Comparison of ENCODE assay signal across 15 mouse cellular contexts in genomic region chr4:22274178-22274577, GRCm38 (mm10).
DNase-seq lines count a peak whose midpoint lies in the region; ATAC-seq and TF ChIP-seq lines count a peak whose summit lies in the region.
"Had no signal": no experiment of that assay in that cellular context is flagged by ENCODE, and none has a peak within 500 bp of the region (broad histone marks: within the 10 kb centered on the region; RNA-seq: fewer than 3 reads in every experiment).

No protein-coding gene starts in this region.

- TF ChIP-seq POLR2A in brain, embryonic 14.5 days (IDR thresholded peaks at IDR 0.05; ENCODE audit: borderline replicate concordance, extremely low read depth, insufficient read depth, insufficient read length, poor library complexity, severe bottlenecking): no peak

- ATAC-seq in frontal cortex, adult (ENCODE audit: low TSS enrichment): peak; percentile 93
- ATAC-seq in cerebellum, adult (ENCODE audit: insufficient number of reproducible peaks, low FRiP score, low TSS enrichment): no peak
- ATAC-seq: forebrain, embryonic 16.5 days; lung, postnatal 0 days had no signal

- TF ChIP-seq CTCF in brain, embryonic 14.5 days (IDR thresholded peaks at IDR 0.05; ENCODE audit: borderline replicate concordance, extremely low read depth, insufficient read depth, insufficient read length): no peak

- DNase-seq in frontal cortex, postnatal 14 days (ENCODE audit: low spot score in 2 of 2): no peak
- peak; percentile 42 for DNase-seq in 3134 (ENCODE audit: extremely low read depth, insufficient read length, low spot score)
- DNase-seq in brain, embryonic 14.5 days (ENCODE audit: low read depth): peak; percentile 6
- peak; percentile 5 for DNase-seq in right cerebral cortex, postnatal 14 days
- no peak for DNase-seq in thymus, postnatal 36 days
- DNase-seq: cerebellum, adult 9-10 months; embryo, embryonic 11 days; gastrocnemius, postnatal 25 days; kidney, adult 2 months; kidney, postnatal 25 days; retina, postnatal 1 day had no signal

Comparison
In these comparisons a context has a peak if more than half of its experiments do, and no peak if none do; other contexts are left out.
1. DNase-seq: peak in 3134 (single experiment), brain, embryonic 14.5 days (single experiment) and right cerebral cortex, postnatal 14 days (single experiment); none in frontal cortex, postnatal 14 days (0 of 2) and thymus, postnatal 36 days (0 of 2).